Mouse (Mus musculus) left cerebral cortex, adult 6 months (tissue): ENCODE data around the gene Slc24a1. TPM values are rescaled to one million over a fixed set of nuclear protein-coding genes. Genes with fewer than 3 reads are reported as not detected.

Source experiments
- long read RNA-seq, 2 experiments: library from polyadenylated mRNA; unstranded; transcript quantifications; one replicate each; pipeline ENCODE4 v2.0.0; 2019 to 2020
- polyA plus RNA-seq: library from polyadenylated mRNA; unstranded; fragments of <200 nt; fragmentation: Nextera tagmentation; gene quantifications from 2 replicates; pipeline ENCODE4 v1.2.3, GENCODE M21; 2021

The Slc24a1 gene
- not detected in 2 replicates for polyA plus RNA-seq
- long read RNA-seq, experiment 1, result 0 reads
- long read RNA-seq, experiment 2, result 0 reads

DNA sequence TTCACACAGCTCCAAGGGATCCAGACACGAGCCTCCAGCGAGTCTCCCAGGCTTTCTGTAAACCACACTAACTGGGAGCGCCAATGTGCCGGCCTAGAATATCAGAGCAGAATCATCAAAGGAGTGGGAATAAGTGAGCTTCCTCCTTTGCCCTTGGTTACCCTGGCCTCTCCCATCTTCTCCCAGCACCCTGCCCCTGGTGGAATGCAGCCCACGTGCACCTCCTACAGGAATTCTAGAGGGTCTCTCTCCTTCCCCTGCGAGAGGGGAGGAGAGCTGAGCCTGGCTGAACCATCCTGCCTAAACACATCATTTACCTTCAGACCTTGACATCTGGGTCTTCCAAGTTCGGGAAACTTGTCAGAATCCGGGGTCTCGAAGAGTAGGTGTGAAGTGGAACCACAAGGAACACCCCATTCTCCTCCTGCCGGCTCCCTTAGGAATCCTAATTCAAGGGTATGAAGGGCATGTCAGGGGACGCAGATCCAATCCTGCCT is at the start of gene Slc24a1:
TSS of gene Slc24a1 (minus strand) at position 447 of the 497 bp plus-strand sequence.

DNA sequence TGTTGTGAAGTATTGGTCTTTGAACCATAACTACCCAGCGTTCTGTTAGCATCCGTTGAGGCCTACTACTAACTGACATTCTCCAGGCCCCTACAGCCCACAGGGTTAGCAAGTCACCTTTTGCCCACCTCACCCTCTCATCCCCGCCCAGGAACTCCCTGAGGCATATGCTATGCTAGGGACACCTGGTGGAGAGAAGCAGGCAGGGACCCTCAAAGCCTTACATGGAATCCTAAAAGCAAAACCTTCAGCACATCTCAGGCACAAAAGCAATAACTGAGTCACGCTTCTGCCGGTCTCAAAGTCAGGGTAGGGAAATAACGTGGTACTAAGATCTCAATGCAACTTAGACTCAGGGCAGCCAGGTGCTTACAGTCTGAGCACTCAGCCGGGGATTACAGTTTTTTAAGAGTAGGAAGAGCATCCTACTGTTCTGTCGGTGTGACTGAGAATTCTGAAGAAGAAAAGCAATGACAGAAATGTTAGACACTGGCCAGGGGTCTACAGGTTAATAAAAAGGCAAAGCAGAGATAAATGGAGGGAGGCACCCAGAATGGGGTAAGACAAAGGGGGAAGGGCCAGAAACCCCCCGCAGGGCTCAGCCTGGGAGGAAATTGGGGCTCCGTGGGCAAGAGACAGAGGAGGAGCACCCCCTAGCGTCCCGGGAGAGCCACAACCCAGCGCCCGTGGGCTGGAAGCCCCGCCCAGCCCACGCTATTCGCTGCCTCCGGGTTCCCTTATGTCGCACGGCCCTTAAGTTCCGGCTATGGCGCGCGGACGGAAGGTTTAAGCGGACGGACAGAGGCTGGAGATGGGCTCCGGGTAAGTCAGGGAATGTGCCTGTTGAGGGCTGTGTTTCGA is 8.9 kb upstream of the Slc24a1 start, which contains the start of gene Ints14:
TSS of gene Ints14 (plus strand) at position 789 of the 861 bp plus-strand sequence.

Other genes with a start within 250 kb of the Slc24a1 start
- gene Rab11a, start 213.8 kb downstream of the Slc24a1 start, polyA plus RNA-seq, result 309 and 368 TPM in 2 replicates
- gene Dennd4a, start 140.3 kb downstream of the Slc24a1 start, polyA plus RNA-seq, result 7.1 and 8.2 TPM in 2 replicates
- gene Ints14, start 9.3 kb upstream of the Slc24a1 start, polyA plus RNA-seq, result 9.9 and 12.2 TPM in 2 replicates
- gene Hacd3, start 70.1 kb upstream of the Slc24a1 start, polyA plus RNA-seq, result 93.9 and 95.3 TPM in 2 replicates
- gene Dpp8, start 80.8 kb upstream of the Slc24a1 start, polyA plus RNA-seq, result 21.3 and 40.0 TPM in 2 replicates
- 4.5 and 10.7 TPM in 2 replicates for gene Igdcc4, start 149.9 kb upstream of the Slc24a1 start, polyA plus RNA-seq
- 0.27 and 0.67 TPM in 2 replicates for gene Igdcc3, start 189.6 kb upstream of the Slc24a1 start, polyA plus RNA-seq
- 1.8 and 2.4 TPM in 2 replicates for gene Parp16, start 243.7 kb upstream of the Slc24a1 start, polyA plus RNA-seq